Mouse (Mus musculus): ENCODE measurements around the gene Ranbp2. TPM values are rescaled to one million over a fixed set of nuclear protein-coding genes. Genes with fewer than 3 reads are reported as not detected.

Gene Ranbp2
- polyA plus RNA-seq, 1 experiment from 2014 or later, result 24.2 TPM

DNA sequence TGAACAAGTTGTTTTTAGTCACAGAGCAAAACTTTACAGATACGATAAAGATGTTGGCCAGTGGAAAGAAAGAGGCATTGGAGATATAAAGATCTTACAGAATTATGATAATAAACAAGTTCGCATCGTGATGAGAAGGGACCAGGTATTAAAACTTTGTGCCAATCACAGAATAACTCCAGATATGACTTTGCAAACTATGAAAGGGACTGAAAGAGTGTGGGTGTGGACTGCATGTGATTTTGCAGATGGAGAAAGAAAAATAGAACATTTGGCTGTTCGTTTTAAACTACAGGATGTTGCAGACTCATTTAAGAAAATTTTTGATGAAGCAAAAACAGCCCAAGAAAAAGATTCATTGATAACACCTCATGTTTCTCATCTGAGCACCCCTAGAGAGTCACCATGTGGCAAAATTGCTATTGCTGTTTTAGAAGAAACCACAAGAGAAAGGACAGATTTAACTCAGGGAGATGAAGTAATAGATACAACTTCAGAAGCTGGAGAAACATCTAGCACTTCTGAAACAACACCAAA lies 33.3 kb downstream of the Ranbp2 start:
- Histone ChIP-seq H3K9ac (ENCODE audit: low read length) (no peak overlapping the region), H3K27me3 (replicated peaks; ENCODE audit: control insufficient read depth, insufficient read depth, low read length) (no peaks in the 10 kb centered on the region), H3K9me3 (replicated peaks; ENCODE audit: control insufficient read depth, low read length) (no peaks in the 10 kb centered on the region), H3K4me3 (ENCODE audit: low read depth, low read length) (no peak overlapping the region), H3K27ac (ENCODE audit: low read depth, low read length) (no peak overlapping the region), H3K4me2 (ENCODE audit: low read length) (no peak overlapping the region), H3K4me1 (ENCODE audit: control insufficient read depth, insufficient read depth, low read length) (no peaks in the 10 kb centered on the region; the same call in 1 of the 2 replicates), H3K36me3 (ENCODE audit: control insufficient read depth, insufficient read depth, low read length) (peaks cover 65% of the 10 kb centered on the region)
- ATAC-seq (no peak), DNase-seq (ENCODE audit: low spot score) (no peak)
- WGBS, result 93% methylated on average over 4 of the region's 4 CpGs

DNA sequence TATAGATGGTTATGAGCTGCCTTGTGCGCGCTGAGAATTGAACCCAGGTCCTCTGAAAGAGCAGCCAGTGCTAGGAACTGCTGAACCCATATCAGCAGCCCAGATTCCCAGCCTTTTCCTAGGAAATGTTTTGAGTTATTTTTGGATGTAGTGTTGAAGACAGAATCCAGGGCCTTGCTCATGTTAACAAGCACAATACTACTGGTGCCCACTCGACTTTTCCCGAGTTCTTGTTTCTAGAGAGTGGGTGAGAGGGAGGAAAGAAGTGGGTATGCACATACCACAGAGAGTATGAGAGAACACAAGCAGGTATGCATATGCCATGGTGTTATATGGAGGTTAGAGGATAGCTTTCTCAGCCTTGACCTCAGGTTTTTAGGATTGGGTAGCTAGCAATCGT lies 44.3 kb downstream of the Ranbp2 start:
- Histone ChIP-seq H3K27me3 (replicated peaks; ENCODE audit: control insufficient read depth, insufficient read depth, low read length) (no peaks in the 10 kb centered on the region), H3K36me3 (ENCODE audit: control insufficient read depth, insufficient read depth, low read length) (peaks cover 57% of the 10 kb centered on the region), H3K27ac (ENCODE audit: low read depth, low read length) (no peak overlapping the region), H3K4me2 (ENCODE audit: low read length) (no peak overlapping the region), H3K9me3 (replicated peaks; ENCODE audit: control insufficient read depth, low read length) (no peaks in the 10 kb centered on the region), H3K9ac (ENCODE audit: low read length) (no peak overlapping the region), H3K4me1 (ENCODE audit: control insufficient read depth, insufficient read depth, low read length) (no peaks in the 10 kb centered on the region), H3K4me3 (ENCODE audit: low read depth, low read length) (no peak overlapping the region)
- DNase-seq (ENCODE audit: low spot score) (no peak), ATAC-seq (no peak)
- WGBS, result 89% methylated on average over 5 of the region's 5 CpGs

DNA sequence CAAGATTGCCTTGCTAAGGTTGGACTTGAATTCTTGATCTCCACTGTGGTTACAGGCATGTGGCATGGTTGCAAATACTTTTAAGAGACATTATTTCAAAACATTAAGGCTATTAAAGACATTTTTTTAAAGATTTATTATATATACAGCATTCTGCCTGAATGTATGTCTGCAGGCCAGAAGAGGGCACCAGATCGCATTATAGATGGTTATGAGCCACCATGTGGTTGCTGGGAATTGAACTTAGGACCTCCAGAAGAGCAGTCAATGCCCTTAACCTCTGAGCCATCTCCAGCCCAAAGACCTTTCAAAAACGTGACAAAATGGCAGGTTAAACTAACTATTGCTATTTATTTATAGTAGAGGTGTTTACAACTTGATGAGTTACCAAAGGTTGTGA lies 48.9 kb downstream of the Ranbp2 start:
- H3K4me2 ChIP-seq (ENCODE audit: low read length), result no peak overlapping the region
- H3K27me3 ChIP-seq (replicated peaks; ENCODE audit: control insufficient read depth, insufficient read depth, low read length), result no peaks in the 10 kb centered on the region
- H3K9ac ChIP-seq (ENCODE audit: low read length), result no peak overlapping the region
- H3K9me3 ChIP-seq (replicated peaks; ENCODE audit: control insufficient read depth, low read length), result no peaks in the 10 kb centered on the region
- H3K4me3 ChIP-seq (ENCODE audit: low read depth, low read length), result no peak overlapping the region
- no peak for DNase-seq (ENCODE audit: low spot score)
- H3K27ac ChIP-seq (ENCODE audit: low read depth, low read length), result no peak overlapping the region
- H3K4me1 ChIP-seq (ENCODE audit: control insufficient read depth, insufficient read depth, low read length), result 0 out of 2 replicates have a peak, but pooled peaks cover 3% of the 10 kb centered on the region
- WGBS, result 90% methylated on average over 2 of the region's 2 CpGs
- ATAC-seq, result no peak
- H3K36me3 ChIP-seq (ENCODE audit: control insufficient read depth, insufficient read depth, low read length), result peaks cover 39% of the 10 kb centered on the region

DNA sequence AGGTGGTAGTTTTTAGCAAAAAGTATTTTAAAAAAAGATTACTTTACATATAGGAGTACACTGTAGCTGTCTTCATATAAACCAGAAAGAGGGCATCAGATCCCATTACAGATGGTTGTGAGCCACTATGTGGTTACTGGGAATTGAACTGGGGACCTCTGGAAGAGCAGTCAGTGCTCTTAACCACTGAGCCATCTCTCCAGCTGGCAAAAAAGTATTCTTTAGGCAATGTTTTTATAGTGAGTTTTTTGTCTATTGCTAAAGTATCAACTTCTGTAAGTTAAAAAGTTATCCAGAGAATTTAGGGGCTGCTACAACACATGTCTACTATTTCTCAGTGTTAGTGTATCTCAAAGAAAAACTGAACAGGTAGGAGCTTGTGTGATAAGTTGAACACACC lies 50.0 kb downstream of the Ranbp2 start:
- Histone ChIP-seq H3K4me1 (ENCODE audit: control insufficient read depth, insufficient read depth, low read length) (0 out of 2 replicates have a peak, but pooled peaks cover 3% of the 10 kb centered on the region), H3K4me2 (ENCODE audit: low read length) (peak overlapping the region; percentile 63; the same call in 1 of the 2 replicates), H3K27me3 (replicated peaks; ENCODE audit: control insufficient read depth, insufficient read depth, low read length) (no peaks in the 10 kb centered on the region), H3K9me3 (replicated peaks; ENCODE audit: control insufficient read depth, low read length) (no peaks in the 10 kb centered on the region), H3K27ac (ENCODE audit: low read depth, low read length) (no peak overlapping the region), H3K9ac (ENCODE audit: low read length) (peak overlapping the region; percentile 43; the same call in 1 of the 2 replicates), H3K4me3 (ENCODE audit: low read depth, low read length) (no peak overlapping the region), H3K36me3 (ENCODE audit: control insufficient read depth, insufficient read depth, low read length) (peaks cover 28% of the 10 kb centered on the region)
- DNase-seq (ENCODE audit: low spot score), result no peak
- ATAC-seq, result no peak

DNA sequence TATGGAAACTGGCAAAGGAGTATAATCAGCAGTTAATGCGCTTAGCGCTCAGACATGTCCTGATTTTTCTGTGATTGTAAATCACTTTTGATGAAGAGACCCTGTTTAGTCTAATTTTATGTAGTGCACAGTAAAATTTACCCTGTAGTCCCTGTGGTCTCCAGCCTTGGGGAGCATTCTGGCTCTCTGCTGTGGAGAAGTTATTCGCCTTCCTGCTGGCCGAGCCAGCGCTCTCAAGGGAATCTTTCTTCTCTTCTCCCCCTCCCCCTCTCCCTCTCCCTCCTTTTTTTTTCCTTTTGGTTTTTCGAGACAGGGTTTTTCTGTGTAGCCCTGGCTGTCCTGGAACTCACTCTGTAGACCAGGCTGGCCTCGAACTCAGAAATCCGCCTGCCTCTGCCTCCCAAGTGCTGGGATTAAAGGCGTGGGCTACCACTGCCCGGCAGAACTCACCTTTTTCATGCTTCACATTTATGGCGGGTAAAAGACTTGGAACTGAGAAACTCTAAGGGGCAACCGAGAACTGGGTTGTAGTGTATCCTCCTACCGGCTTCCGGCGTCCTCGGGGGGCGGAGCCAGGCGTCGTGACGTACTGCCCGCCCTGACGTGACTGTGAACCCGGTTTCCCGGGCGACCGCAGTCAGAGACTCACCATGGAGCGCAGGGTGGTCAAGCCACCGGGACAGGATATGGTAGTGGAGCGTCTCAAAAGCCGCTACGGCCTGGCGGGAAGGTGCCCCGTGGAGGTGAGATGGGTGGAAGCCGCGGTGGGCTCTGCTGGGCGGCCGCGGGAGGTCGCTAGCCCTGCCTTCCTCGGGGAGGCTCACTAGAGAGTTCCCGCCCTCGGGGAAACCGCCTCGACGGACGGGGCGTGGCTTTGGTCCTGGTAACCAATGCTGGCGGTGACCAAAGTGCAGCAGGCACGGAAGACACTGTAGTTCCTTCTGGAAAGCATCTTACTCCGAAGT lies 50.9 kb downstream of the Ranbp2 start, which contains the start of gene Ccdc138:
Gene Ccdc138 (plus strand): TSS at position 629 of the 965 bp plus-strand sequence.
- Histone ChIP-seq H3K9me3 (replicated peaks; ENCODE audit: control insufficient read depth, low read length) (no peaks in the 10 kb centered on the region), H3K36me3 (ENCODE audit: control insufficient read depth, insufficient read depth, low read length) (peaks cover 20% of the 10 kb centered on the region), H3K4me1 (ENCODE audit: control insufficient read depth, insufficient read depth, low read length) (0 out of 2 replicates have a peak, but pooled peaks cover 3% of the 10 kb centered on the region), H3K4me3 (ENCODE audit: low read depth, low read length) (peak within 1 kb of the TSS; percentile 63), H3K4me2 (ENCODE audit: low read length) (peak within 1 kb of the TSS; percentile 63), H3K27ac (ENCODE audit: low read depth, low read length) (peak within 1 kb of the TSS; percentile 79), H3K9ac (ENCODE audit: low read length) (peak within 1 kb of the TSS; percentile 69), H3K27me3 (replicated peaks; ENCODE audit: control insufficient read depth, insufficient read depth, low read length) (no peaks in the 10 kb centered on the region)
- peak; percentile 94 for DNase-seq (ENCODE audit: low spot score)
- ATAC-seq, result peak; percentile 100
- WGBS, result 2% methylated on average over 50 of the region's 50 CpGs

DNA sequence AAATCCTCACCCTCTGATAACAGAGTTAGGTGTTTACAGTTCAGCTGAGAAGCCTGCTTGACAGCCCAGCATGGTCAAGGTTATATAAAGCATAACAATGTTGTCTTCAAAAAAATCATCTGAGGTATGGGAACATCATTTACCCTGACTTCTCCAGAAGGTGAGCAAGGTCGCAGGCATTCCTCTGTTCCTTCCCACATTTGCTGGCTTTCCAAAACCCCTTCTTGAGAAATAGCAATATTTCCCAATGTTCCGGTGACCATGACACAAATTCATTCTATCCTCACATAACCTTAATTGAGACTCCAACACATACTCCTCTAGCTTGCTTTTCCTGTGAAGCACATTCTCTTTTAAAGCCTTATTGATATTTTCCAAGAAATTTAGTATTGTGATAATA lies 51.8 kb downstream of the Ranbp2 start:
- Histone ChIP-seq H3K9me3 (replicated peaks; ENCODE audit: control insufficient read depth, low read length) (no peaks in the 10 kb centered on the region), H3K27ac (ENCODE audit: low read depth, low read length) (no peak overlapping the region), H3K36me3 (ENCODE audit: control insufficient read depth, insufficient read depth, low read length) (peaks cover 11% of the 10 kb centered on the region), H3K4me1 (ENCODE audit: control insufficient read depth, insufficient read depth, low read length) (0 out of 2 replicates have a peak, but pooled peaks cover 3% of the 10 kb centered on the region), H3K27me3 (replicated peaks; ENCODE audit: control insufficient read depth, insufficient read depth, low read length) (no peaks in the 10 kb centered on the region), H3K9ac (ENCODE audit: low read length) (peak overlapping the region; percentile 69; the same call in 1 of the 2 replicates), H3K4me2 (ENCODE audit: low read length) (peak overlapping the region; percentile 63), H3K4me3 (ENCODE audit: low read depth, low read length) (peak overlapping the region; percentile 63)
- ATAC-seq (no peak), DNase-seq (ENCODE audit: low spot score) (no peak)
- 65% methylated on average over 2 of the region's 2 CpGs for WGBS

DNA sequence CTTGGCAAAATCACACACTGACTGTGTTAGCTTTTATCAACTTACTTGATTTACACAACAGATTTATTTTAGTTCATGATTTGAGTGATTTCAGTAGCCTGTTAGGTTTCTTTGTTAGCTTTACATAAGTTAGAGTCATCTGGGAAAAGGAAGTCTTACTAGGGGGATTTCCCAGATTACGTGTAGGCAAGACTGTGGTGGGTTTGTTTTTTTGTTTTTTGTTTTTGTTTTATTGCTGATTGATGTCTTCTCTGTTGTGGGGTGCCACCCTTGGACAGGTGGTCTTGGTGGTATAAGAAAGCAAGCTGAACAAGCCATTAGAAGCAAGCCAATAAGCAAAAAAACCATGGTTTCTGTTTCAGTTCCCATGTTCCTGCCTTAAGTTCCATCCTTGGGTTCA lies 82.6 kb downstream of the Ranbp2 start:
- no peaks in the 10 kb centered on the region for H3K4me1 ChIP-seq (ENCODE audit: control insufficient read depth, insufficient read depth, low read length)
- WGBS, result 84% methylated on average over 1 of the region's 1 CpGs
- no peak overlapping the region for H3K27ac ChIP-seq (ENCODE audit: low read depth, low read length)
- H3K9me3 ChIP-seq (replicated peaks; ENCODE audit: control insufficient read depth, low read length), result no peaks in the 10 kb centered on the region
- H3K4me3 ChIP-seq (ENCODE audit: low read depth, low read length), result no peak overlapping the region
- peaks cover 14% of the 10 kb centered on the region for H3K36me3 ChIP-seq (ENCODE audit: control insufficient read depth, insufficient read depth, low read length)
- H3K9ac ChIP-seq (ENCODE audit: low read length), result no peak overlapping the region
- H3K4me2 ChIP-seq (ENCODE audit: low read length), result no peak overlapping the region
- no peak for ATAC-seq
- DNase-seq (ENCODE audit: low spot score), result no peak
- no peaks in the 10 kb centered on the region for H3K27me3 ChIP-seq (replicated peaks; ENCODE audit: control insufficient read depth, insufficient read depth, low read length)

DNA sequence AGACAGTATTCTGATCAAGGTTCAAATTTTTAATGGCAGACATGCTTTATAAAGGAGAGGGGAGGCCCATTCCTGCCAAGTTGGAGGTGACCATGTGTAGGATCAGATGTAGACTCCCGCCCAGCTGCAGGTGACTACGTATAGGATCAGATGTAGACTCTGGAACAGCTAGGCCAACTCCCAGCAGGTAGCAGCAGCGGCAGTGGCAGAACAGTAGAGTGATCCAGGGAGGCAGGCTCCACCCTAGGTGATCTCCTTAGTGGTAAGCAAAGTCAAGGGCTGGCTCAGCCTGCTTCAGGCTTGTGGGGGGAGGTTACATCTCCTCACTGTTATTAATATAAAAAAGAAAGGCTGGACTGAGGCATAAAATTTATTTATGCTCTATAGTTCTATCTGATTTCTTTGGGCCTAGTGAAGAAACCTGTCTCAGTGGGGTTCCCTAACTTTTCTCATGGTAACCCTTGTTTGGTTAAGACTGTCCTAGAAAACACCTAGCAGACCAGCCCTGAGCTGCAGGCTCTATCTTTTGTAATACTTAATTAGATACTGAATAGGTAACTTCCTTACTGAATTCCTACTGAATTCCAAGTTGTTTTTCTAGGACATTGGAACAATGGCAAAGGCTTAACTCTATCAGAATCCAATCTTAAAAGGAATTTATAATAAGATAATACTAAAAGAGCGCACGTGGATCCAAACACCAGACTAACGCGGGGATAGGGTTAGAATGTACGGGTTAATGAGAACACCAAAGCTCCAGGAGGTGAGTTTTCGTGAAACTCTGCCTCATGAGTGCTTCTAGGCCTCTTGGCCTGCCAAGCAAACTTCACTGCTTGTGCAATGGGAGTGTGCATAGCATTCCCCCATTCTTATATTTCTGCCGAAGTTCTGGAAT lies 84.4 kb downstream of the Ranbp2 start:
- Histone ChIP-seq H3K9me3 (replicated peaks; ENCODE audit: control insufficient read depth, low read length) (no peaks in the 10 kb centered on the region), H3K27ac (ENCODE audit: low read depth, low read length) (no peak overlapping the region), H3K36me3 (ENCODE audit: control insufficient read depth, insufficient read depth, low read length) (peaks cover 14% of the 10 kb centered on the region), H3K4me2 (ENCODE audit: low read length) (no peak overlapping the region), H3K4me3 (ENCODE audit: low read depth, low read length) (no peak overlapping the region), H3K9ac (ENCODE audit: low read length) (no peak overlapping the region), H3K4me1 (ENCODE audit: control insufficient read depth, insufficient read depth, low read length) (no peaks in the 10 kb centered on the region), H3K27me3 (replicated peaks; ENCODE audit: control insufficient read depth, insufficient read depth, low read length) (no peaks in the 10 kb centered on the region)
- DNase-seq (ENCODE audit: low spot score), result no peak
- ATAC-seq, result no peak
- 80% methylated on average over 10 of the region's 10 CpGs for WGBS

All from forebrain, embryonic 14.5 days (tissue).